Mouse (Mus musculus): ENCODE results near the gene Lhfp.
A peak's percentile ranks its signal among the peaks of the same experiment; 100 is the strongest.

Gene Lhfp

GRCm38 (mm10) chr3:53289589-53290219 is 248.4 kb downstream of the Lhfp start:
- DNase-seq = no peak

- no peak for DNase-seq
Measured at GRCm38 (mm10) chr3:53291185-53291584, 249.9 kb downstream of the Lhfp start.

DNA sequence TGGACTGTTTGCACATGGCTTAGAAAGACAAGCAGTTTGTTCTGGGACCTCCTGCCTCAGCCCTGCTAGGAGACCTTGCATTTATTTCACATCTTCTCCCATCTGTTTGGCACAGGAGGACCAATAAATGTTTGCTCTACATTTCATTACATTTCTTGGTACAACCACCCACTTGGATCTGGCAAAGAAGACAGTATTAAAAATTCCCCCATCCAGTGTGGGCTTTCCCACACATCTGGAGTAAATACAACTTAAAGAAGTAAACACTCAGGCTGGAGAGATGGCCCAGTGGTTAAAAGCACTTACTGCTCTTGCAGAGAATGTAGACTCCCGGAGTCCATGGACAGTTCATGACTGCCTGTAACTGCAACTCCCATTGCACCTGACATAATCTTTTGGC is 250.6 kb downstream of the Lhfp start:
- no peak for DNase-seq

GRCm38 (mm10) chr3:53292474-53292873 is 251.1 kb downstream of the Lhfp start:
- DNase-seq = no peak

DNA sequence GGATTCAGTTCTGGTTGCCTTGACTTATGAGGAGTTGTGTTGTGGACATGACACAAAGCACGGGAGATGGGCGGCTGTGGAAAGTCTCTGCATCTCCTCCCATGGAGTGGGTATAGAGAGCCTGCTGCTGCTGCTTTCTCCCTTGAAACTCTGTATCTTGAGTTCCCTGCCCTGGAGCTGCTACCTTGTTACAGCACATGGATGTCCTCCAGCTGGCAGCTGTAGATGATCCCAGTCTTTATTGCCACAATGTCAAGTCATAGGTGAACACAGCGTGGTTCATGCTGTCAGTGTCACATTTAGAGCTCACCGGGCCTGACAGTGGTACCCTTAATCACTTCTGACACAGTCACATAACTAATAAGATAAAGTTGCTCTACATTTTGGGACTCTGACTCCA is 251.7 kb downstream of the Lhfp start:
- DNase-seq = no peak

- no peak for DNase-seq
Measured at GRCm38 (mm10) chr3:53293901-53294433, 252.6 kb downstream of the Lhfp start.

- no peak for DNase-seq
Measured at GRCm38 (mm10) chr3:53294855-53295254, 253.5 kb downstream of the Lhfp start.

- no peak for DNase-seq
Measured at GRCm38 (mm10) chr3:53301866-53302265, 260.5 kb downstream of the Lhfp start.

GRCm38 (mm10) chr3:53304123-53304900 is 263.0 kb downstream of the Lhfp start:
- no peak for DNase-seq

DNA sequence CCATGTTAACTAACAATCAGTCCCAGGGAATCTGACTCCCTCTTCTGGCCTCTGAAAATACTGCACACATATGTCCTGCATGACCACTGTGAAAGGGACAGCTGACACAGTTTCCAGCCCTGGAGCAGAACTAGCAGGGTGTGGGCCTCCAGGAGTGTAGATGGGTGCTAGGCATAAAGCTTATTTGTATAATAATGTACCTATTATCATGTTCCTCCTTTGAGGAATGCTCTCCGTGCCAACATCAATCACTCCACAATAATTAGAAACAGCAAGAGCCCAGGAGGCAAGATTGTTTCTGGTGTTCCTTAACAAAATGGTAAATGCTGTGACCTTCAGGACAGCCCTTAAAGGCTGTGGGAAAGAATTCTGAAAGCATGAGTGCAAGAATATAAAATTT is 264.5 kb downstream of the Lhfp start:
- no peak for DNase-seq

- no peak for DNase-seq
Measured at GRCm38 (mm10) chr3:53308649-53309048, 267.3 kb downstream of the Lhfp start.

GRCm38 (mm10) chr3:53310093-53310492 is 268.8 kb downstream of the Lhfp start:
- no peak for DNase-seq

DNA sequence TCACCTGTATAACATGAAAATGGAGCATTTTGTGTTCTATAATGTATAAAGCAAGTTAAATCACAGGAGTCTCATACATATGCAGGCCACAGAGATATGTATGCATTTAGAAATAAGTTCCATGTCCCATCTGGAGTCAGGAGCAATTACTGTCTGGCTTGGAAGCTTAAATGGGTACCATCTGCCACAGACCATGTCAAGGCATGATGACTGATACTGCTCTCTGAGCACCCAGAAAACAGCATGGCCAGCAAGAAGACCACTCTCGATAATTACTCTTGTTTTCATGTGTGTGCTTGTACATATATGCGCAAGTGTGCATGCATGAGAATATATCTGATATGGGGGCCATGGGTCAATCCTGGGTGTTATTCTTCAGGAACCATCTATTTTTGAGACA is 269.3 kb downstream of the Lhfp start:
- peak; percentile 8 for DNase-seq
